Mouse (Mus musculus): ENCODE data around the gene Gm10447. TPM values are rescaled to one million over a fixed set of nuclear protein-coding genes. Genes with fewer than 3 reads are reported as not detected.

Gene Gm10447
- total RNA-seq, 4 experiments from 2014 or later = 0.21 to 0.50 (median 0.49) TPM; not detected in 1

Small RNA genes within 50 kb of the gene (microRNA-seq; reads per million reads assigned to microRNA genes)
- gene Mir6920 = 0 reads per million in 2 experiments

Other genes with a start within 250 kb of the Gm10447 start
- gene Hspa4, start 156.7 kb downstream of the Gm10447 start, total RNA-seq (2022) = 100 to 1,000 TPM; 154 to 178 (median 160) TPM
- gene Zcchc10, start 132.4 kb downstream of the Gm10447 start, total RNA-seq (2022) = 10 to 100 TPM in 2 of 4 experiments, 1 to 10 TPM in 2; 7.2 to 13.0 (median 9.8) TPM
- gene Aff4, start 106.3 kb downstream of the Gm10447 start, total RNA-seq (2022) = 100 to 1,000 TPM; 151 to 228 (median 194) TPM
- not detected for gene Leap2, start 33.9 kb downstream of the Gm10447 start, total RNA-seq (2022)
- gene Uqcrq, start 26.3 kb downstream of the Gm10447 start, total RNA-seq (2022) = 100 to 1,000 TPM; 385 to 410 (median 407) TPM
- 1 to 10 TPM in 1 of 4 experiments, under 1 TPM in 3; 0.42 to 1.8 (median 0.86) TPM for gene Gdf9, start 26.1 kb downstream of the Gm10447 start, total RNA-seq (2022)
- gene Shroom1, start 95 bp upstream of the Gm10447 start, total RNA-seq (2022) = 1 to 10 TPM; 6.7 to 7.6 (median 7.0) TPM
- gene Gm9837, start 13.4 kb upstream of the Gm10447 start, total RNA-seq (2022) = not detected
- gene Gm9945, start 23.1 kb upstream of the Gm10447 start, total RNA-seq (2022) = 1 to 10 TPM; 1.8 to 3.3 (median 2.1) TPM
- 10 to 100 TPM; 62.2 to 73.5 (median 64.2) TPM for gene Sowaha, start 23.2 kb upstream of the Gm10447 start, total RNA-seq (2022)
- gene Sept8, start 62.1 kb upstream of the Gm10447 start, total RNA-seq (2022) = 100 to 1,000 TPM; 279 to 287 (median 284) TPM
- gene Kif3a, start 110.3 kb upstream of the Gm10447 start, total RNA-seq (2022) = 100 to 1,000 TPM; 120 to 121 (median 121) TPM
- under 1 TPM in 1 of 4 experiments, not detected in 3; 0.67 TPM for gene Il4, start 161.6 kb upstream of the Gm10447 start, total RNA-seq (2022)
- not detected for gene Il13, start 177.6 kb upstream of the Gm10447 start, total RNA-seq (2022)